Mouse (Mus musculus) spleen, adult 2 months (tissue): ENCODE data around the gene Kcnt2. TPM values are rescaled to one million over a fixed set of nuclear protein-coding genes. Genes with fewer than 3 reads are reported as not detected.

ENCODE experiments used
- DNase-seq, 2 experiments: peaks; one replicate each; pipeline versions ENCODE4 v3.0.0 to v3.0.0-alpha.2; 2012 to 2021; ENCODE audit warnings: low spot score in 2 of 2, low read depth in 1 of 2
- H3K27ac ChIP-seq: fragments of 200-500 bp; 2 replicates; pipeline ENCODE4 v1.5.1; 2012; ENCODE audit warnings: low read length, inconsistent platforms; ENCODE audit not compliant: insufficient read depth
- H3K27me3 ChIP-seq: fragments of 200-500 bp; 2 replicates; pipeline ENCODE4 v1.6.1; 2012; ENCODE audit warnings: mild to moderate bottlenecking, moderate library complexity, low read length, inconsistent platforms; ENCODE audit not compliant: control insufficient read depth, insufficient read depth
- H3K36me3 ChIP-seq: fragments of 200-500 bp; 2 replicates; pipeline ENCODE4 v1.6.1; 2012; ENCODE audit warnings: mild to moderate bottlenecking, low read length, inconsistent platforms; ENCODE audit not compliant: control insufficient read depth, insufficient read depth
- H3K4me1 ChIP-seq: fragments of 200-500 bp; 2 replicates; pipeline ENCODE4 v1.6.1; 2011; ENCODE audit warnings: inconsistent platforms; ENCODE audit not compliant: control insufficient read depth, insufficient read depth, insufficient read length
- H3K4me3 ChIP-seq: fragments of 200-500 bp; 2 replicates; pipeline ENCODE4 v1.5.1; 2011; ENCODE audit warnings: mild to moderate bottlenecking, inconsistent platforms; ENCODE audit not compliant: insufficient read depth, insufficient read length; ENCODE audit errors: extremely low read depth
- CTCF ChIP-seq: fragments of 200-500 bp; IDR thresholded peaks from 2 replicates; pipeline ENCODE4 v1.5.1; 2011; ENCODE audit warnings: mild to moderate bottlenecking, inconsistent platforms; ENCODE audit not compliant: insufficient read depth, insufficient read length, insufficient replicate concordance; ENCODE audit errors: extremely low read depth
- POLR2A ChIP-seq: fragments of 200-500 bp; IDR thresholded peaks from 2 replicates; pipeline ENCODE4 v1.6.1; 2011; ENCODE audit warnings: low read depth, low read length, inconsistent platforms
- WGBS: fragments of 180-500 bp; shearing (Covaris S2); methylation state at CpG from one replicate; pipeline ENCODE4 v1.1.7; 2018; 5-methylcytosine and 5-hydroxymethylcytosine counted together
- polyA plus RNA-seq: library from polyadenylated mRNA; depleted of rRNA; stranded (reverse); fragments of >200 nt; gene quantifications from 2 replicates; pipeline ENCODE4 v1.2.3, GENCODE M21; 2012

Kcnt2 gene
- polyA plus RNA-seq, 1 experiment: not detected

DNA sequence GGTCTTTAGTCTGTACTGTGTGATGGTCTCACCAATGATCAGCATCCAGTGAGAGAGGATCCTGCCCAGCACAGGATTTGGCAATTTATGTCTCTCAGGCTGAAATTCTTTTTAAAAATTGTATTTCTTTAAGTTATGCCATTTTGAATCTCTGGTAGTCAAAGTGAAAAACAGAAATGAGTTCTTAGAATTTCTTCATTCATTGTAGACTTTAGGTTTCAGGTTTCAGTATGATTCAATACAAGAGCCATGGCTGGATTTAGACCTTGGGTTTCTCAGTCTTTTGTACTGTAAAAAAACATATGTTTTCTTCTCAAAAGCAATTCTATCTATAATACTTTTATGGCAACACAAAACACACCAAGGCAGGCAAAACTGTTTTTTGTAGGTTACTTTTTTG is 59.4 kb downstream of the Kcnt2 start:
- Histone ChIP-seq H3K27ac (no peak overlapping the region), H3K4me3 (no peak overlapping the region), H3K36me3 (no peaks in the 10 kb centered on the region), H3K4me1 (no peaks in the 10 kb centered on the region), H3K27me3 (no peaks in the 10 kb centered on the region)
- TF ChIP-seq POLR2A: no peak
- no peak for TF ChIP-seq CTCF
- DNase-seq: no peak

DNA sequence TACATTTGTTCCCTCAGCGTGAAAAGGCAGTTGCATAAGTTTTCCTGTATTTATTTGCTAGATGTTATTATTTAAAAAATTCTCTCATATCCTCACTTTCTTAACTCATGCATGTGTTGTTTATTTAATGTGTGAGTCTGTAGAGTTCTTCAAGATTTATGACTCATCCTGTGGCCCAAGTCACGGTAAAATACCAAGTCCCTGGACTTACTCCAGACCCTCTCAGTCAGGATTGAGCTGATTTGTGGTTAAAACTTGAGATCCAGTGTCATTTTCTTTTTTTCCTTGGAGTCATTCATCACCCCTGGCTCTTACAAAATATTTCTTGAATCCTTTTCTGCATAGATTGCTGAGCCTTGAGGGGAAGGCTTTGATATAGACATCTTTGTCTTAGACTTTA is 60.4 kb downstream of the Kcnt2 start:
- Histone ChIP-seq H3K27ac (no peak overlapping the region), H3K4me1 (no peaks in the 10 kb centered on the region)
- 53% methylated on average over 2 of the region's 2 CpGs for WGBS

DNA sequence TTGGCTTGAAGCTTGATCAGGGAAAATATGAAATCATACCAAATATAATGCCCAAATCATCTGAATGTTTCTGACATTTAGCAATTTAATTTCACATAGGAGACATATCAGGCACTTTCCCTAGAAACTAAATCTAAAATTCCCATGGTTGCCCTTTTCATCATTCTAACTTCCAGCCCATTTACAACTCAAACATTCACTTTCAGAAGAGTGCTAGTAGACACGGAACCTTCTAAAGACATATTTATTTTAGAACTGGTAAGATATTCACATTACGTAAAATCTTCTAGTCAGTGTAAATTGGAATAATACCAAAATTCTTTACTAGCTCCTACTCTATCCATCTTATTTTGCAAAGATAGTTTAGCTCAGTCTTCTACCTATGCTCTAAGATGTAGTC is 64.8 kb downstream of the Kcnt2 start:
- WGBS: 92% methylated on average over 2 of the region's 2 CpGs

More for the DNA sequence above, 60.4 kb downstream of the Kcnt2 start:
- TF ChIP-seq CTCF (no peak), POLR2A (no peak)
- no peaks in the 10 kb centered on the region for H3K27me3 ChIP-seq
- DNase-seq: no peak
- H3K4me3 ChIP-seq: no peak overlapping the region
- H3K36me3 ChIP-seq: no peaks in the 10 kb centered on the region

DNA sequence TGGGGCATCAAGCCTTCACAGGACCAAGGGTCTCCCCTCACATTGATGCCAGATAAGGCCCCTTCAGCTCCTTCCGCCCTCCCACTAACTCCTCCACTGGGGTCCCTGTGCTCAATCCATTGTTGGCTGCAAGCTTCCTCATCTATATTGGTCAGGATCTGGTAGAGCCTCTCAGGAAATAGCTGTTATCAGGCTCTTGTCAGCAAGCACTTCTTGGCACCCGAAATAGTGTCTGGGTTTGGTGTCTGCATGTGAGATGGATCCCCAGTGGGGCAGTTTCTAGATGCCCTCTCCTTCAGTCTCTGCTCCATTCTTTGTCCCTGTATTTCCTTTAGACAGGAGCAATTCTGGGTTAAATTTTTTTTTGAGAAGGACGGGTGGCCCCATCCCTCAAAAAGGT is 79.1 kb downstream of the Kcnt2 start:
- H3K27ac ChIP-seq: no peak overlapping the region
- WGBS: 79% methylated on average over 3 of the region's 3 CpGs

More for the DNA sequence above, 64.8 kb downstream of the Kcnt2 start:
- H3K4me1 ChIP-seq: no peaks in the 10 kb centered on the region
- H3K36me3 ChIP-seq: no peaks in the 10 kb centered on the region
- H3K4me3 ChIP-seq: no peak overlapping the region
- TF ChIP-seq CTCF (no peak), POLR2A (no peak)
- no peak for DNase-seq
- H3K27ac ChIP-seq: no peak overlapping the region
- H3K27me3 ChIP-seq: no peaks in the 10 kb centered on the region

DNA sequence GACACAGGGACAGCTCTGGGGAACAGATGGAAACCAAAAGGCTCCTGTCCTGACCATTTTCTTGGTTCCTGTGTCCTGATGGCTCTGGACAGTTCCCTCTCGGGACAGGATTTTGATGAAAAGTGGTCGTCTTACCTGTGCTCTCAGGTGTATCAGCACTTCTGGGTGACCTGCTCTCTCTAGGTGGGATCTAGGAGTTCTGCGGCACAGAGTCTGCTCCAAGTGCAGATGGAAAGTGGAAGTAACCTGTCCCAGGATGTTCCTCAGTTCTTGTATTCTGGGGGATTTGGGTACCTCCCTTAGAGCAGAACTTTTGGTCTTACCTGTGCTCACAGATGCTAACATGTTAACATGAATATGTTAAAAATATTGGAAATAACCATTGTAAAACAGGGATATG is 80.8 kb downstream of the Kcnt2 start:
- DNase-seq: no peak
- Histone ChIP-seq H3K4me3 (no peak overlapping the region), H3K4me1 (no peaks in the 10 kb centered on the region), H3K36me3 (no peaks in the 10 kb centered on the region), H3K27me3 (no peaks in the 10 kb centered on the region), H3K27ac (no peak overlapping the region)
- WGBS: 79% methylated on average over 3 of the region's 3 CpGs
- TF ChIP-seq POLR2A (no peak), CTCF (no peak)

More for the DNA sequence above, 79.1 kb downstream of the Kcnt2 start:
- Histone ChIP-seq H3K27me3 (no peaks in the 10 kb centered on the region), H3K4me3 (no peak overlapping the region), H3K4me1 (no peaks in the 10 kb centered on the region), H3K36me3 (no peaks in the 10 kb centered on the region)
- no peak for DNase-seq
- TF ChIP-seq POLR2A (no peak), CTCF (no peak)

DNA sequence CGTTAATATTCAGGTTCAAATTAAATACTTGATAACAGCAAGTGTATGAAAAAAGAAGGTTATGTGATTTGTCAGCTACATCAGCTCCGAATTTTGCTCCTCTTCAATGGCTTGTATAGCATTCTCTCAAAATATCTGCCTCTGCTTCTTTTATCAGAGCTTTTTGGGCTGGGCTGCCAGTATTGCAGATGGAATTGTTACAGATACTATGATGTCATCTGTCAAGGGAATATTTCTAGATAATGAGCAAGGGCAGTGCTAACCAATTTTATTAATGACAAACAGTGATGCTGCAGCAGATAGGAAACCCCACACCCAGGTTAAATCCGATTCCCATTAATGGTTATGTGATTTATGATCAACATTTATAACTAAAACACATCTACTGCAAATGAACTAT is 87.7 kb downstream of the Kcnt2 start:
- H3K27ac ChIP-seq: no peak overlapping the region
- TF ChIP-seq POLR2A: no peak
- H3K27me3 ChIP-seq: no peaks in the 10 kb centered on the region
- DNase-seq: no peak
- H3K4me3 ChIP-seq: no peak overlapping the region
- H3K4me1 ChIP-seq: no peaks in the 10 kb centered on the region
- WGBS: 75% methylated on average over 3 of the region's 3 CpGs
- H3K36me3 ChIP-seq: no peaks in the 10 kb centered on the region

DNA sequence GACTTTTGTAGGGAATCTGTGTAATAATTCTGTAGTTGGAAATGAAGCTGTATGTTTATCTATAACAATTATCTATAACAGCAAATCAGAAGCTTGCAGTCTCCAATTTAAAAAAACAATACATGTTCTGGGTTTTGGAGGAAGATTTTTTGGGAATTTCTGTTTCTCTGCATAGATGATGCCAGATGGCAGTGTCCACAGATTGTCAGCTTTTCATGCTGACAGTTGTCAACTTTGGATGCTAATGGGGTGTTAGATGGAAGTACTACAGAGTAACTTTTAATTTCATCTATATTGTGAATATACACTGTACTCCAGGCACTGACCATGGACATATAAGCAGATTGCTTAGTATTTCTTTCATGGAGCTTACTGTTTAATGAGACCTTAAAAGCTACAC is 92.5 kb downstream of the Kcnt2 start:
- TF ChIP-seq CTCF: no peak
- no peak for TF ChIP-seq POLR2A
- Histone ChIP-seq H3K27me3 (no peaks in the 10 kb centered on the region), H3K4me1 (no peaks in the 10 kb centered on the region), H3K27ac (no peak overlapping the region), H3K4me3 (no peak overlapping the region), H3K36me3 (no peaks in the 10 kb centered on the region)
- no peak for DNase-seq
